Mouse (Mus musculus) embryonic facial prominence, embryonic 14.5 days (tissue): ENCODE data around the gene Cd70. TPM values are rescaled to one million over a fixed set of nuclear protein-coding genes. Genes with fewer than 3 reads are reported as not detected.

Experiments used
- ATAC-seq: fragments of 200-750 bp; cut with Nextera tagmentation; 2 replicates; pipeline ENCODE4 v1.8.0; 2017; ENCODE audit warnings: low read depth, moderate number of reproducible peaks, moderate TSS enrichment
- DNase-seq: peaks from one replicate; pipeline ENCODE4 v3.0.0-alpha.2; 2015; ENCODE audit warnings: low spot score
- H3K27ac ChIP-seq: fragments of 300-500 bp; sonication (generic); replicated peaks from 2 replicates; pipeline ENCODE4 v1.5.1; 2014; ENCODE audit warnings: low read depth, mild to moderate bottlenecking, low read length, moderate library complexity
- H3K27me3 ChIP-seq: fragments of 300-500 bp; sonication (generic); replicated peaks from 2 replicates; pipeline ENCODE4 v1.6.1; 2014; ENCODE audit warnings: low read length; ENCODE audit not compliant: control insufficient read depth, insufficient read depth
- H3K36me3 ChIP-seq: fragments of 300-500 bp; sonication (generic); 2 replicates; pipeline ENCODE4 v1.6.1; 2014; ENCODE audit warnings: low read length, mixed read lengths; ENCODE audit not compliant: control insufficient read depth, insufficient read depth
- H3K4me1 ChIP-seq: fragments of 300-500 bp; sonication (generic); 2 replicates; pipeline ENCODE4 v1.6.1; 2014; ENCODE audit warnings: antibody characterized with exemption, low read length; ENCODE audit not compliant: control insufficient read depth, insufficient read depth
- H3K4me2 ChIP-seq: fragments of 300-500 bp; sonication (generic); 2 replicates; pipeline ENCODE4 v1.6.1; 2014; ENCODE audit warnings: low read depth, mild to moderate bottlenecking, low read length, moderate library complexity, mixed read lengths
- H3K4me3 ChIP-seq: fragments of 300-500 bp; sonication (generic); 2 replicates; pipeline ENCODE4 v1.5.1; 2014; ENCODE audit warnings: low read depth, mild to moderate bottlenecking, low read length
- H3K9ac ChIP-seq: fragments of 300-500 bp; sonication (generic); 2 replicates; pipeline ENCODE4 v1.6.1; 2014; ENCODE audit warnings: low read depth, mild to moderate bottlenecking, low read length, moderate library complexity, mixed read lengths
- H3K9me3 ChIP-seq: fragments of 300-500 bp; sonication (generic); 2 replicates; pipeline ENCODE4 v1.6.1; 2016; ENCODE audit warnings: low read length; ENCODE audit not compliant: control insufficient read depth
- WGBS: fragments of 180-500 bp; shearing (Covaris S2); extraction: QIAGEN DNeasy Blood & Tissue Kit; methylation state at CpG from one replicate; pipeline ENCODE4 v1.1.7; 2014; 5-methylcytosine and 5-hydroxymethylcytosine counted together
- polyA plus RNA-seq: library from polyadenylated mRNA; unstranded; fragments of >200 nt; fragmentation: Nextera tagmentation; extraction: Ambion mirVana; gene quantifications from 2 replicates; pipeline ENCODE4 v1.2.1, GENCODE M21; 2014

The Cd70 gene
- not detected in 2 replicates for polyA plus RNA-seq

- WGBS, result 3% methylated on average over 38 of the region's 39 CpGs
- H3K4me1 ChIP-seq, result no peaks in the 10 kb centered on the region
- no peaks in the 10 kb centered on the region for H3K36me3 ChIP-seq
- peak within 1 kb of the TSS; percentile 30 for H3K4me3 ChIP-seq
- no peak for ATAC-seq
- H3K4me2 ChIP-seq, result peak within 1 kb of the TSS; percentile 54
- H3K9ac ChIP-seq, result peak within 1 kb of the TSS; percentile 47
- peaks cover 53% of the 10 kb centered on the region for H3K27me3 ChIP-seq
- H3K27ac ChIP-seq, result no peak within 1 kb of the TSS
- no peaks in the 10 kb centered on the region for H3K9me3 ChIP-seq
- no peak for DNase-seq
Observed at GRCm38 (mm10) chr17:57148994-57149803, at the start of gene Cd70. Cd70 (minus strand) TSS chr17:57149777.

DNA sequence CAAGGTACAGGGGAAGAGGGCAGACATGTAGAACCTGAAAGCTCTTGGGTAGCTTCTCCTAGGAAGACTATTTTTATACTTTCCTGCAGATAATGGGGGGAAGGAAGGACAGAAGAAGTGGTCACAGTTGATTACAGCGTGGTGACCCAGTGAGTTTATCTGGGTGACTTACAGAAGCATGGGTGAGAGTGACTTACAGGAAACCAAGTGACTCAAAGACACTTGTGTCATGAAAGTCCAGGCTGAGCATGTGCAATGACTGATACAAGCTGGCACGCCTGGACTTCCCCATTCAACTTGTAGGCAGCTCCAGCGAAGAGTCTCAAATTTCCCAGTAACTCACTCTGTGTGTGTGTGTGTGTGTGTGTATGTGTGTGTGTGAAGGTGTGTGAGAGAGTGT, 48.7 kb upstream of the Cd70 start:
- DNase-seq (no peak), ATAC-seq (no peak)
- no peak overlapping the region for H3K27ac ChIP-seq
- 71% methylated on average over 3 of the region's 3 CpGs for WGBS
- H3K4me2 ChIP-seq, result no peak overlapping the region
- no peaks in the 10 kb centered on the region for H3K4me1 ChIP-seq
- H3K9ac ChIP-seq, result no peak overlapping the region
- no peaks in the 10 kb centered on the region for H3K36me3 ChIP-seq
- no peaks in the 10 kb centered on the region for H3K27me3 ChIP-seq
- no peak overlapping the region for H3K4me3 ChIP-seq
- no peaks in the 10 kb centered on the region for H3K9me3 ChIP-seq

GRCm38 (mm10) chr17:57195326-57196010, 45.9 kb upstream of the Cd70 start:
- Histone ChIP-seq H3K4me3 (no peak overlapping the region), H3K27ac (no peak overlapping the region), H3K9ac (no peak overlapping the region), H3K4me1 (no peaks in the 10 kb centered on the region), H3K36me3 (no peaks in the 10 kb centered on the region), H3K4me2 (no peak overlapping the region), H3K27me3 (no peaks in the 10 kb centered on the region), H3K9me3 (no peaks in the 10 kb centered on the region)
- DNase-seq (peak; percentile 27), ATAC-seq (peak; percentile 53; the same call in 1 of the 2 replicates)
- 63% methylated on average over 8 of the region's 8 CpGs for WGBS

DNA sequence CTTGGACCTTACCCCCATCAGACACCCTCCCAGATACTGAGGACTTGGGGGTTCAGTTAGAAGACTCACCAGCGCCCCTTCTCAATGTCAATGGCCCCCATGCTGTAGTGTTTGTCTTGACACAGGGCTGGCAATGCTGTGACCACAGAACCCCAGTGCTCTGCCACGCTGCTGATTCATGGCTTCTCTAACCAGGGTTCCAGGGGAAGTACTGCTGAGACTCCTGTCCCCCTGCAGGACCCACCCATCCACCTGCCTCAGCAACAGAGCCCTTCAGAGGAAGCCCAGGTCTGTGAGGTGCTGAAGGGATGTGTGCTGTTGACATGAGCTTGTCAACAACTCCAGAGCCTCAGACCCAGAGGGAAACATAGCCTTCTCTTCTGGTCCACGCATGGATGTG, 45.2 kb upstream of the Cd70 start:
- H3K4me3 ChIP-seq, result no peak overlapping the region
- no peak overlapping the region for H3K27ac ChIP-seq
- no peaks in the 10 kb centered on the region for H3K9me3 ChIP-seq
- no peaks in the 10 kb centered on the region for H3K27me3 ChIP-seq
- no peak overlapping the region for H3K4me2 ChIP-seq
- no peaks in the 10 kb centered on the region for H3K4me1 ChIP-seq
- H3K36me3 ChIP-seq, result no peaks in the 10 kb centered on the region
- WGBS, result 75% methylated on average over 3 of the region's 3 CpGs
- H3K9ac ChIP-seq, result no peak overlapping the region
- ATAC-seq, result no peak
- DNase-seq, result no peak

DNA sequence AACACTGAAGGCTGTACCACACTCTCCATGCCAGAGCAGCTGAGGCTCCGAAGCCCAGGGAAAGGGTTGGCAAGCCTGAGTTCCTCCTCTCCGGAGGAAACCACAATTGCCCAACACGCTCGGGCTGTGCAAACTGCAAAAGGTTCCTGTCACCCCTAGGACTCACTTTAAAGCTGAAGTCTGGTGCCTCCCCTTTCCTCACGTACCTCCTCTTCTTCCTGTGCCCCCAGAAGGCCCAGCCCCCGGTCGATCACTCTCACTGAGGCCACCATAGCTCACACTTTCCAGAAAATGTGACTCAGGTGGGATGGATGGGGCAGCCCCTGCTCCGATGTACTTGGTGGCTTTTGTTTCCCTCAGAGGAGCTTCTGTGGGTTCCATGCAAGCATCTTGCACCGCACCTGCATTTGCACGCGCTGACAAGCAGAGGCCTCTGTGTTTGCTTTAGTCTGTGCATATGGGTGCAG, 44.5 kb upstream of the Cd70 start, which contains the start of gene Tnfsf14:
Gene Tnfsf14 (minus strand): TSS at position 137 of the 467 bp plus-strand sequence.
- H3K9ac ChIP-seq, result no peak within 1 kb of the TSS
- no peak within 1 kb of the TSS for H3K27ac ChIP-seq
- no peaks in the 10 kb centered on the region for H3K4me1 ChIP-seq
- ATAC-seq (no peak), DNase-seq (peak; percentile 6)
- no peaks in the 10 kb centered on the region for H3K27me3 ChIP-seq
- WGBS, result 78% methylated on average over 11 of the region's 11 CpGs
- H3K36me3 ChIP-seq, result no peaks in the 10 kb centered on the region
- H3K9me3 ChIP-seq, result no peaks in the 10 kb centered on the region
- no peak within 1 kb of the TSS for H3K4me3 ChIP-seq
- no peak within 1 kb of the TSS for H3K4me2 ChIP-seq

- H3K4me1 ChIP-seq, result no peaks in the 10 kb centered on the region
- no peak overlapping the region for H3K4me2 ChIP-seq
- no peaks in the 10 kb centered on the region for H3K27me3 ChIP-seq
- no peaks in the 10 kb centered on the region for H3K9me3 ChIP-seq
- ATAC-seq (no peak), DNase-seq (no peak)
- H3K9ac ChIP-seq, result no peak overlapping the region
- WGBS, result 82% methylated on average over 12 of the region's 12 CpGs
- no peak overlapping the region for H3K4me3 ChIP-seq
- no peaks in the 10 kb centered on the region for H3K36me3 ChIP-seq
- H3K27ac ChIP-seq, result no peak overlapping the region
Observed at GRCm38 (mm10) chr17:57188510-57189192, 39.1 kb upstream of the Cd70 start.

- ATAC-seq (no peak), DNase-seq (no peak)
- WGBS, result 75% methylated on average over 2 of the region's 2 CpGs
- no peak overlapping the region for H3K9ac ChIP-seq
- no peaks in the 10 kb centered on the region for H3K9me3 ChIP-seq
- no peak overlapping the region for H3K27ac ChIP-seq
- no peak overlapping the region for H3K4me2 ChIP-seq
- H3K4me1 ChIP-seq, result no peaks in the 10 kb centered on the region
- no peaks in the 10 kb centered on the region for H3K27me3 ChIP-seq
- H3K36me3 ChIP-seq, result no peaks in the 10 kb centered on the region
- H3K4me3 ChIP-seq, result no peak overlapping the region
Observed at GRCm38 (mm10) chr17:57185641-57186040, 36.1 kb upstream of the Cd70 start.

GRCm38 (mm10) chr17:57182871-57183270, 33.3 kb upstream of the Cd70 start:
- Histone ChIP-seq H3K27me3 (no peaks in the 10 kb centered on the region), H3K4me1 (no peaks in the 10 kb centered on the region), H3K9ac (no peak overlapping the region), H3K36me3 (no peaks in the 10 kb centered on the region), H3K27ac (no peak overlapping the region), H3K4me2 (no peak overlapping the region), H3K9me3 (no peaks in the 10 kb centered on the region), H3K4me3 (no peak overlapping the region)
- no peak for ATAC-seq
- no peak for DNase-seq
- WGBS, result 64% methylated on average over 3 of the region's 3 CpGs
